Mouse (Mus musculus): ENCODE measurements around the gene Prx. TPM values are rescaled to one million over a fixed set of nuclear protein-coding genes. Genes with fewer than 3 reads are reported as not detected.

Gene Prx
- polyA plus RNA-seq, 1 experiment from 2014 or later: 0.59 TPM

DNA sequence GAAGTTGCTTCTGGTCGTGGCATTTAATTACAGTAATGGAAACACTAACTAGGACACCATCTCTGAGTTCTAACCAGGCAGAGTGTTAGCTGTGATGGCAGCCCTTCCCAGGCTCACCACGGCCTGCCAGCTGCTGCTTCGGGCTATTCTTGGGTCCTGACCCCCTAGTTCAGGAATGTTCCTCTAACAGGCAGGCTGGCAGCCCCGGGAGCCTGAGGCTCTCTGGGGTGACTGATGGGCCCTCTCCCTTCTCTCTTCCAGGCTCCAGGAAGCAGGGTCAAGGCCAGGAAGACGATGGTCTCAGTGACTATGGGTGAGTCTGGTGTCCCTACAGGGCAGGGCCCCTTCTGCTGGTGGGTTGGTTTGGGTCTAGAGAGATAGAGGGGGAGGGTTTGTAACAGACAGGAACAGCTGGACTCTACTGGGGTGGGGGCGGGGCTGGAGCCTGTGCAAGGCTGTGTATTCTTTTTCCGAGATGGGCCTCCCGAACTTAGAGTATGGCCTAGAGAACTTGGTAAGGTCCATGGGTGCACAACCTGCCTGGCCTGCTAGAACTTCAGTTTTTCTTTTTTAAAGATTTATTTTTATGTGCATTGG lies 61.3 kb downstream of the Prx start:
- Histone ChIP-seq H3K9ac (ENCODE audit: low read length) (peak overlapping the region; percentile 34), H3K27me3 (ENCODE audit: control insufficient read depth, insufficient read depth, low read length) (no peaks in the 10 kb centered on the region), H3K4me1 (ENCODE audit: control insufficient read depth in 2 of 2, insufficient read depth in 2 of 2, low read length in 2 of 2) (peaks cover 14 to 18% of the 10 kb centered on the region in 2 experiments), H3K36me3 (ENCODE audit: control insufficient read depth, insufficient read depth, low read length) (peaks cover 72% of the 10 kb centered on the region), H3K4me3 (ENCODE audit: control insufficient read depth in 1 of 2, insufficient read depth in 1 of 2, low read depth in 1 of 2, low read length in 2 of 2) (peak overlapping the region; percentile 10 to 39), H3K4me2 (ENCODE audit: low read length) (peak overlapping the region; percentile 53), H3K9me3 (ENCODE audit: control insufficient read depth, low read length) (no peaks in the 10 kb centered on the region), H3K27ac (replicated peaks in 1 of 2; ENCODE audit: control insufficient read depth in 1 of 2, insufficient read depth in 1 of 2, low read depth in 2 of 2, low read length in 2 of 2) (peak overlapping the region; percentile 91 to 96)
- WGBS: 33% methylated on average over 8 of the region's 8 CpGs
- ATAC-seq (ENCODE audit: insufficient number of reproducible peaks, insufficient read depth, low FRiP score, low read depth): peak; percentile 76

DNA sequence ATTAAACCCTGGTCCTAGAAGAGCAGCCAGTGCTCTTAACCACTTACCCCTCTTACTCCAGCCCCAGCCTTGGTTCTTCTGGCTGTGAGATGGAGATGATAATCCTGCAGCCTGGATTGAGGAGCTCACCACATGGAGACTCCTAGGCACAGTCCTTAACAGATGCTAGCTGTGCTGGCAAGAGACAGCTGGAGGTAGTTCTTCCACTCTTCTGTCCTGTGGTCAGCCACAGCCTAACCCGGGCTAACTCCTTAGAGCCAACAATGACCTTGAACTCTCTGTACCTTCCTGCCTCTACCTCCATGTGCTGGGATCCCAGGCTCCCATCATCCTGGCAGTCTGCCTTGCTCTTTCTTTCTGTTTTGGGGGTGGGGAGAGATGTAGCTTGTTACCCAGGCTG lies 61.9 kb downstream of the Prx start:
- peak; percentile 8; the same call in 1 of the 2 replicates for ATAC-seq (ENCODE audit: insufficient number of reproducible peaks, insufficient read depth, low FRiP score, low read depth)
- no peaks in the 10 kb centered on the region for H3K9me3 ChIP-seq (ENCODE audit: control insufficient read depth, low read length)
- H3K4me2 ChIP-seq (ENCODE audit: low read length): peak overlapping the region; percentile 53
- peaks cover 14 to 18% of the 10 kb centered on the region in 2 experiments for H3K4me1 ChIP-seq (ENCODE audit: control insufficient read depth in 2 of 2, insufficient read depth in 2 of 2, low read length in 2 of 2)
- WGBS: 75% methylated on average over 1 of the region's 1 CpGs
- peaks cover 71% of the 10 kb centered on the region for H3K36me3 ChIP-seq (ENCODE audit: control insufficient read depth, insufficient read depth, low read length)
- peak overlapping the region; percentile 27; the same call in 1 of the 2 replicates for H3K9ac ChIP-seq (ENCODE audit: low read length)
- H3K4me3 ChIP-seq (ENCODE audit: control insufficient read depth in 1 of 2, insufficient read depth in 1 of 2, low read depth in 1 of 2, low read length in 2 of 2): peak overlapping the region; percentile 8 to 10
- H3K27ac ChIP-seq (replicated peaks in 1 of 2; ENCODE audit: control insufficient read depth in 1 of 2, insufficient read depth in 1 of 2, low read depth in 2 of 2, low read length in 2 of 2): peak overlapping the region; percentile 91 to 96
- H3K27me3 ChIP-seq (ENCODE audit: control insufficient read depth, insufficient read depth, low read length): no peaks in the 10 kb centered on the region

Other genes starting within 250 kb of the Prx start
- 3.3 and 5.4 TPM in 2 replicates for gene Numbl, start 240.9 kb upstream of the Prx start, polyA plus RNA-seq (2014; fragmentation: Nextera tagmentation; extraction: Ambion mirVana)
- gene Ltbp4, start 161.6 kb upstream of the Prx start, polyA plus RNA-seq (2014; fragmentation: Nextera tagmentation; extraction: Ambion mirVana): 47.7 and 55.1 TPM in 2 replicates
- gene Shkbp1, start 143.3 kb upstream of the Prx start, polyA plus RNA-seq (2014; fragmentation: Nextera tagmentation; extraction: Ambion mirVana): 18.3 and 22.0 TPM in 2 replicates
- not detected in 2 replicates for gene Gm20479, start 141.9 kb upstream of the Prx start, polyA plus RNA-seq (2014; fragmentation: Nextera tagmentation; extraction: Ambion mirVana)
- 0.15 and 0.20 TPM in 2 replicates for gene Sptbn4, start 51.6 kb upstream of the Prx start, polyA plus RNA-seq (2014; fragmentation: Nextera tagmentation; extraction: Ambion mirVana)
- gene Blvrb, start 51.3 kb upstream of the Prx start, polyA plus RNA-seq (2014; fragmentation: Nextera tagmentation; extraction: Ambion mirVana): 49.7 and 57.9 TPM in 2 replicates
- 15.7 and 19.4 TPM in 2 replicates for gene Sertad3, start 25.6 kb upstream of the Prx start, polyA plus RNA-seq (2014; fragmentation: Nextera tagmentation; extraction: Ambion mirVana)
- gene Sertad1, start 12.4 kb upstream of the Prx start, polyA plus RNA-seq (2014; fragmentation: Nextera tagmentation; extraction: Ambion mirVana): 34.5 and 34.8 TPM in 2 replicates
- 0.24 and 0.26 TPM in 2 replicates for gene Hipk4, start 23.9 kb downstream of the Prx start, polyA plus RNA-seq (2014; fragmentation: Nextera tagmentation; extraction: Ambion mirVana)
- gene Pld3, start 53.9 kb downstream of the Prx start, polyA plus RNA-seq (2014; fragmentation: Nextera tagmentation; extraction: Ambion mirVana): 54.5 and 61.7 TPM in 2 replicates
- gene 2310022A10Rik, start 53.9 kb downstream of the Prx start, polyA plus RNA-seq (2014; fragmentation: Nextera tagmentation; extraction: Ambion mirVana): 31.0 TPM in 2 replicates
- 66.5 and 76.0 TPM in 2 replicates for gene Akt2, start 92.2 kb downstream of the Prx start, polyA plus RNA-seq (2014; fragmentation: Nextera tagmentation; extraction: Ambion mirVana)
- gene Ttc9b, start 154.6 kb downstream of the Prx start, polyA plus RNA-seq (2014; fragmentation: Nextera tagmentation; extraction: Ambion mirVana): 0.32 TPM in 1 of 2 replicates, not detected in the other
- gene Map3k10, start 175.3 kb downstream of the Prx start, polyA plus RNA-seq (2014; fragmentation: Nextera tagmentation; extraction: Ambion mirVana): 3.8 and 4.3 TPM in 2 replicates
- 2.2 and 2.5 TPM in 2 replicates for gene Zfp607b, start 190.0 kb downstream of the Prx start, polyA plus RNA-seq (2014; fragmentation: Nextera tagmentation; extraction: Ambion mirVana)
- 16.9 and 17.9 TPM in 2 replicates for gene Zfp60, start 232.1 kb downstream of the Prx start, polyA plus RNA-seq (2014; fragmentation: Nextera tagmentation; extraction: Ambion mirVana)